Mouse (Mus musculus) ES-Bruce4 (cell line): ENCODE data around the gene Hspb2. TPM values are rescaled to one million over a fixed set of nuclear protein-coding genes. Genes with fewer than 3 reads are reported as not detected.

Experiments used
- H3K27ac ChIP-seq: 2 replicates; pipeline ENCODE4 v1.5.1; 2012; ENCODE audit warnings: low read length, inconsistent platforms; ENCODE audit not compliant: insufficient read depth
- H3K27me3 ChIP-seq: 2 replicates; pipeline ENCODE4 v1.6.1; 2012; ENCODE audit warnings: mild to moderate bottlenecking, low read length, inconsistent platforms; ENCODE audit not compliant: control insufficient read depth, poor library complexity, insufficient read depth, severe bottlenecking
- H3K36me3 ChIP-seq: 2 replicates; pipeline ENCODE4 v1.6.1; 2012; ENCODE audit warnings: inconsistent platforms, mild to moderate bottlenecking, low read length, moderate library complexity; ENCODE audit not compliant: control insufficient read depth, poor library complexity, insufficient read depth, severe bottlenecking
- H3K4me1 ChIP-seq: one replicate; pipeline ENCODE4 v1.8.1; 2011; ENCODE audit warnings: low read length; ENCODE audit not compliant: control insufficient read depth, insufficient read depth
- H3K4me3 ChIP-seq: 2 replicates; pipeline ENCODE4 v1.5.1; 2011; ENCODE audit warnings: low read depth, mild to moderate bottlenecking, low read length
- H3K9ac ChIP-seq: 2 replicates; pipeline ENCODE4 v1.6.1; 2012; ENCODE audit warnings: low read depth, mild to moderate bottlenecking, inconsistent platforms; ENCODE audit not compliant: poor library complexity, severe bottlenecking
- H3K9me3 ChIP-seq: replicated peaks from 2 replicates; pipeline ENCODE4 v1.6.1; 2012; ENCODE audit warnings: mild to moderate bottlenecking, low read length, inconsistent platforms; ENCODE audit not compliant: control insufficient read depth, poor library complexity, insufficient read depth, severe bottlenecking
- CTCF ChIP-seq: IDR thresholded peaks from one replicate; pipeline ENCODE4 v1.8.1; 2011; ENCODE audit warnings: low read depth, low read length
- EP300 ChIP-seq: IDR thresholded peaks from 2 replicates; pipeline ENCODE4 v1.6.1; 2011; ENCODE audit warnings: low read depth, low read length; ENCODE audit not compliant: insufficient read depth
- POLR2A ChIP-seq: IDR thresholded peaks from one replicate; pipeline ENCODE4 v1.8.1; 2011; ENCODE audit warnings: low read length; ENCODE audit not compliant: insufficient read depth
- polyA plus RNA-seq: library from polyadenylated mRNA; stranded (reverse); fragments of >200 nt; gene quantifications from 2 replicates; pipeline ENCODE4 v1.2.4, GENCODE M21; 2011; ENCODE audit warnings: low read depth; ENCODE audit not compliant: missing spikeins, insufficient read depth, insufficient read length

Gene Hspb2
- polyA plus RNA-seq, 1 experiment: 22.7 TPM

- Histone ChIP-seq H3K36me3 (no peaks in the 10 kb centered on the region), H3K27ac (no peak overlapping the region), H3K9me3 (no peaks in the 10 kb centered on the region), H3K9ac (no peak overlapping the region), H3K4me1 (no peaks in the 10 kb centered on the region), H3K4me3 (no peak overlapping the region), H3K27me3 (no peaks in the 10 kb centered on the region)
- TF ChIP-seq CTCF: no peak
- no peak for TF ChIP-seq POLR2A
- no peak for TF ChIP-seq EP300
Observed at GRCm38 (mm10) chr9:50714188-50714587, 38.0 kb downstream of the Hspb2 start.

DNA sequence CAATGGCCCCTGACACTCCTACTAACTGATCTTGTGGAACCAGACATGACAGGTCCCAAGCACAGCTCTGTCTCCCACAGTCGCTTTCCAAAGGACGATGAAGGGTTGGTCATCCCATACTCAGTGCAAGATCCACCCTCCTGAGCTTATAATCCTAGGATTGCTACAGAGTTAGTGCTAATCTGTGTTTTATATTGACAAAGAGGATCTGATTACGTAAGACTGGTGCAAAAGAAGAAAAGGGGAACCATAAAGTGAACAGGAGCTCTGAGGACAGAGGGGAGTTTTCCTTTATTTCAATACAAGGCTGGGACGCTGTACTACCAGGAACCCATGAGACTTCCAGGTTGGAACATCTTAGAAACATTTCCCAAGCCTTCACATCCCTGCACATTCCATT, 40.8 kb downstream of the Hspb2 start:
- Histone ChIP-seq H3K9me3 (no peaks in the 10 kb centered on the region), H3K27ac (no peak overlapping the region), H3K4me3 (no peak overlapping the region), H3K4me1 (no peaks in the 10 kb centered on the region), H3K9ac (no peak overlapping the region), H3K27me3 (no peaks in the 10 kb centered on the region), H3K36me3 (no peaks in the 10 kb centered on the region)
- TF ChIP-seq POLR2A (no peak), CTCF (no peak), EP300 (no peak)

DNA sequence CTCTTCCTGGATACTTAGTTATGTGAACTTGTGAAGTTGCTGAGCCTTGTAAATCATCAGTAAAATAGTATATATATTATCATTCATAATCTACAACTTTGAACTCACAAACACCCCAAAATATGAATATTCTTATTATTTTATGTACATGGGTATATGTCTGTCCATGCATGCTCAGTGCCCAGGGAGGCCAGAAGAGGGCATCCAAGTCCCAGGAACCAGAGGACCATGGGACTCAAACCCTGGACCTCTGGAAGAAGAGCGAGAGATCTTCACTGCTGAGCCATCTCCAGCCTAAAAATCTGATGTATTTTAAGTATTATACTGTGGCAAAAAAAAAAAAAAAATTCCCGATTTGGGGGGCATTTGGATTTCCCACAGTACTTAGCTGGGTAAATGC, 43.0 kb downstream of the Hspb2 start:
- TF ChIP-seq CTCF: peak; percentile 69
- no peak for TF ChIP-seq EP300
- Histone ChIP-seq H3K27me3 (no peaks in the 10 kb centered on the region), H3K4me1 (no peaks in the 10 kb centered on the region), H3K9me3 (no peaks in the 10 kb centered on the region), H3K36me3 (no peaks in the 10 kb centered on the region), H3K27ac (no peak overlapping the region), H3K4me3 (no peak overlapping the region), H3K9ac (no peak overlapping the region)

DNA sequence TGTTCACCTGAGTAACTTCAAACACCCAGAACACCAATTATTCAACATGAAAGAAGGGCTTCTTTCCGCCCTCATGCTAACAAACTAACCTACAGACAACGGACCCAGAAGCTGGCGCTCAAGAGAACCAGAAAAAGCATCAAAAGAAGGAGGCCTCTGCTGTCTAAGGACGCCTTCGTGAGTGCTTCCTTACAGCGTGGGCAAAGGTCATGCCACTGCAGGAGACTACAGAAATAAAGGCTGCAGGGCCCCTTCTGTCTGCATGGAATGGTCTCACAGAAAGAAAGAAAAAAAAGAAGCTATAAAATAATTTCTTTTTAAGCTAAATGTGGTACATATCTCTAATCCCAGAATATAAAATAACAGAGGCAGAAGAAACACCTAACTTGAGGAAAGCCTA, 47.2 kb downstream of the Hspb2 start:
- no peak overlapping the region for H3K9ac ChIP-seq
- no peaks in the 10 kb centered on the region for H3K9me3 ChIP-seq
- no peaks in the 10 kb centered on the region for H3K27me3 ChIP-seq
- H3K27ac ChIP-seq: no peak overlapping the region
- H3K4me1 ChIP-seq: no peaks in the 10 kb centered on the region
- no peaks in the 10 kb centered on the region for H3K36me3 ChIP-seq
- TF ChIP-seq POLR2A (no peak), EP300 (no peak), CTCF (no peak)
- H3K4me3 ChIP-seq: no peak overlapping the region

Other genes starting within 250 kb of the Hspb2 start
- 34.3 and 34.4 TPM in 2 replicates for gene Pts, start 223.6 kb downstream of the Hspb2 start, polyA plus RNA-seq
- 1.2 and 2.1 TPM in 2 replicates for gene Il18, start 197.5 kb downstream of the Hspb2 start, polyA plus RNA-seq
- not detected in 2 replicates for gene Bco2, start 197.2 kb downstream of the Hspb2 start, polyA plus RNA-seq
- gene Tex12, start 191.0 kb downstream of the Hspb2 start, polyA plus RNA-seq: not detected in 2 replicates
- 145 and 156 TPM in 2 replicates for gene Sdhd, start 148.5 kb downstream of the Hspb2 start, polyA plus RNA-seq
- gene Timm8b, start 148.4 kb downstream of the Hspb2 start, polyA plus RNA-seq: 119 and 145 TPM in 2 replicates
- 5.6 and 7.3 TPM in 2 replicates for gene Pih1d2, start 135.0 kb downstream of the Hspb2 start, polyA plus RNA-seq
- 40.4 and 46.9 TPM in 2 replicates for gene Nkapd1, start 134.9 kb downstream of the Hspb2 start, polyA plus RNA-seq
- gene Dlat, start 92.6 kb downstream of the Hspb2 start, polyA plus RNA-seq: 68.3 and 68.4 TPM in 2 replicates
- gene Dixdc1, start 12.8 kb downstream of the Hspb2 start, polyA plus RNA-seq: 10.1 and 11.1 TPM in 2 replicates
- 23.7 and 31.2 TPM in 2 replicates for gene 2310030G06Rik, start 5.8 kb downstream of the Hspb2 start, polyA plus RNA-seq
- gene Cryab, start 1.0 kb downstream of the Hspb2 start, polyA plus RNA-seq: 125 and 126 TPM in 2 replicates
- 8.5 and 9.0 TPM in 2 replicates for gene Fdxacb1, start 15.9 kb upstream of the Hspb2 start, polyA plus RNA-seq
- 23.5 and 30.3 TPM in 2 replicates for gene Alg9, start 22.7 kb upstream of the Hspb2 start, polyA plus RNA-seq
- 12.4 and 13.1 TPM in 2 replicates for gene 1110032A03Rik, start 23.2 kb upstream of the Hspb2 start, polyA plus RNA-seq
- 56.4 and 61.9 TPM in 2 replicates for gene Ppp2r1b, start 92.9 kb upstream of the Hspb2 start, polyA plus RNA-seq